Mouse (Mus musculus): ENCODE measurements at regions not wholly inside any gene's neighbourhood (a gene's known extent, or its start where the extent isn't known, plus 50 kb on each side); places are given as distances from the start of the nearest gene placed in this dataset.

DNA sequence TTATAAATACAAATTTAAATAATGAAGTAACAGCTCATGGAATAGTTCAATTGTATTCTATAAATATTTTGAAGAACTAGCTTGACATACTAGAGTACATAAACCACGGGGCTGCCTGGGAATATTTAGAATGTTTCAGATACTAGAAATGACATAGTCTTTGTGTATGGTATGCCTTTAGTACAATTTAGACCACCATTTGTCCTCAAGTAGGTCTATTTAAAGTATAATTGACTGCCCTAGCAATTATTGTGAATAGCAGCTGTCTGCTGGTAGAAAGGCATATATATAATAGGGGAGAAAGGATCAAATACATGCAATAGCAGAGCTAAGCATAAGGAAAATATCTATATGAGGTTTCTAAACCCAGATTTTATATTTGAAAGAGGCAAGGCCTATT is 550.6 kb upstream of the Itga1 start:
- TF ChIP-seq E2F4 (IDR thresholded peaks at IDR 0.05; ENCODE audit: insufficient replicate concordance, low read depth, low read length): no peak
- TF ChIP-seq CTCF (conservative IDR thresholded peaks at IDR 0.05 in 1 of 2, IDR thresholded peaks at IDR 0.05 in 1 of 2; ENCODE audit: low read depth in 2 of 2, low read length in 2 of 2): no peak
- TF ChIP-seq MEF2A (IDR thresholded peaks at IDR 0.05; ENCODE audit: borderline replicate concordance, low read depth, low read length): no peak
- no peak for TF ChIP-seq TCF12 (IDR thresholded peaks at IDR 0.05; ENCODE audit: low read depth, low read length)
- TF ChIP-seq JUN (IDR thresholded peaks at IDR 0.05; ENCODE audit: insufficient read depth, low read depth, low read length): no peak
- TF ChIP-seq POLR2A (IDR thresholded peaks at IDR 0.05; ENCODE audit: low read depth, low read length): no peak
- TF ChIP-seq BHLHE40 (IDR thresholded peaks at IDR 0.05; ENCODE audit: low read depth, low read length): no peak
